Mouse (Mus musculus): Measurements from ENCODE around the gene Gm38100.

Gene Gm38100

GRCm38 (mm10) chr1:175970710-175971109, 50.6 kb downstream of the Gm38100 start:
- DNase-seq: no peak
